In the genomic region with DNA sequence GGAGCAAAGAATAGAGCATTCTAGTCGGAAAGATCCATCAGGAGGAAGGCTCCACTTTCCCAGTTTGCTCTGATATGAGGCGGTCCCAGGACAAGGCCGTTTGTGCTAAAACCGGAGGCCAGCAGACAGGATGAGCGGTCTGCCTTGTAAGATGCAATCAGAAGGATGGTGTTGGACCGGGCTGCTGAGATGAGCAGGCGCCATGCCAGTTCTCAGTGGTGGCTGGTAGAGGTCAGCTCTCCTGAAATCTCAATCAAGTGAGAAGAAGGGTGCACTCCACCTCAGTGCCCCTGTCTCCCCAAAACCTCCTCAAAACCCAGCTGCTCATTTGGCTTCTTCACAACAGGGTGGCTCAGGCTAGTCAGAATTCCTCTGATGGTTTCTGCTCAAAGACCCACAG, we compare ENCODE assay signal across 25 mouse cellular contexts.
"Had no signal": no experiment of that assay in that cellular context is flagged by ENCODE, and none has a peak within 500 bp of the region (broad histone marks: within the 10 kb centered on the region; RNA-seq: fewer than 3 reads in every experiment).

No protein-coding gene starts in this region.

- H3K4me3 ChIP-seq: embryonic facial prominence, embryonic 10.5 days; embryonic facial prominence, embryonic 12.5 days; embryonic facial prominence, embryonic 13.5 days; embryonic facial prominence, embryonic 15.5 days; erythroblast, embryonic 14.5 days; forebrain, embryonic 10.5 days; forebrain, embryonic 12.5 days; forebrain, embryonic 13.5 days; forebrain, embryonic 15.5 days; gastrocnemius, adult 2 months; heart, adult 2 months had no signal

- H3K36me3 ChIP-seq: embryonic facial prominence, embryonic 10.5 days; embryonic facial prominence, embryonic 12.5 days; embryonic facial prominence, embryonic 13.5 days; embryonic facial prominence, embryonic 15.5 days; forebrain, embryonic 10.5 days; forebrain, embryonic 12.5 days; forebrain, embryonic 15.5 days had no signal

- H3K4me2 ChIP-seq: embryonic facial prominence, embryonic 12.5 days; embryonic facial prominence, embryonic 13.5 days; embryonic facial prominence, embryonic 15.5 days; forebrain, embryonic 12.5 days; forebrain, embryonic 13.5 days; forebrain, embryonic 15.5 days had no signal

- H3K27me3 ChIP-seq: embryonic facial prominence, embryonic 12.5 days; embryonic facial prominence, embryonic 13.5 days; embryonic facial prominence, embryonic 15.5 days; forebrain, embryonic 15.5 days had no signal

- DNase-seq: cerebellum, adult 18-20 months; cerebellum, adult 2 months; cerebellum, adult 8-10 months; cerebellum, adult 9-11 months; embryo, embryonic 11 days; forebrain, postnatal 0 days; gastrocnemius, adult 2 months; gastrocnemius, postnatal 10 days; gastrocnemius, postnatal 14 days; gastrocnemius, postnatal 25 days; gastrocnemius, postnatal 36 days; heart, adult 11 months; heart, adult 18-20 months; heart, adult 2 months had no signal

- H3K27ac ChIP-seq: embryonic facial prominence, embryonic 10.5 days; embryonic facial prominence, embryonic 12.5 days; embryonic facial prominence, embryonic 13.5 days; embryonic facial prominence, embryonic 15.5 days; forebrain, embryonic 10.5 days; forebrain, embryonic 12.5 days; forebrain, embryonic 13.5 days; forebrain, embryonic 15.5 days; gastrocnemius, adult 2 months; heart, adult 2 months had no signal

- H3K9ac ChIP-seq: embryonic facial prominence, embryonic 12.5 days; embryonic facial prominence, embryonic 13.5 days; embryonic facial prominence, embryonic 15.5 days; forebrain, embryonic 12.5 days; forebrain, embryonic 13.5 days; forebrain, embryonic 15.5 days; forebrain, postnatal 0 days had no signal

- ATAC-seq: forebrain, embryonic 13.5 days; forebrain, embryonic 14.5 days; forebrain, embryonic 15.5 days; forebrain, embryonic 16.5 days; forebrain, postnatal 0 days had no signal

- H3K9me3 ChIP-seq: embryonic facial prominence, embryonic 10.5 days; embryonic facial prominence, embryonic 12.5 days; embryonic facial prominence, embryonic 13.5 days; embryonic facial prominence, embryonic 15.5 days; forebrain, embryonic 10.5 days; forebrain, embryonic 12.5 days; forebrain, embryonic 13.5 days; forebrain, embryonic 15.5 days had no signal
